Mouse (Mus musculus) T-helper 2 cell (primary cell): ENCODE measurements at regions not wholly inside any gene's neighbourhood (a gene's known extent, or its start where the extent isn't known, plus 50 kb on each side); places are given as distances from the start of the nearest gene placed in this dataset.

ENCODE experiments used
- in situ Hi-C: fragments of 300-600 bp; cut with MboI, MseI; formaldehyde crosslinking; loops from one replicate; pipeline ENCODE4 v1.15.1; 2025; ENCODE audit warnings: high pct_unique_total_duplicates

DNA sequence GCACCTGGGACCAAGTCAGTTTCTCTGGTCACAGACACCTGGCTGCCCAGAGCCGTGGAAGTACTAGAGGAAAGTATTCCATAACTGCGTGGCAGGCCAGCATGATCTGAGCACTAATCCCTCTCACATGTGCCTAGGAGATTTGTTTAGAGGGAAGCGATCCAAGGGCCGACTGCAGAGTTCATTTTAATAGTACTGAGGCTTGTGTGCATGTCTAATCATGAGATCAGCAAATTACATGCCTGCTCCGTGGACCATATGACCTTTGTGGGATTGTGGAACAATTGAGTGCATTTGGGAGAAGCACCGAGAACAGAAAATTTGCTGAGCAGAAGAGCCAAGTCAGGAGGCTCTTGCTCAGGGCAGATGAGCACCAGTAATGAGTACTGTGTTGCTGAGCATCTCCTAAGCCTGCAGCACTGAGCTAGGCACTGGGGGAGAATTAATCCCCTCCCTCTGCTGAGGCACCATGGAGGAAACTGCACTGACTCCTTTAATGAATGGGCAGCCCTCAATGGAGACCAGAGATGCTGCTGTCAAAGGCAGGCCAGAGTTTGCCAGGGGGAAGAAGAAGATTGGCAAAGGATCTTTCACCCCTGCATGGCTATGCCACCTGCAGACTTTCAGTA, 445.1 kb upstream of the Meis1 start:
- in situ Hi-C loops: no loop called here

- in situ Hi-C loops: no loop called here
Measured at GRCm38 (mm10) chr11:19468373-19468772, 449.6 kb upstream of the Meis1 start.

- in situ Hi-C loops: no loop called here
Measured at GRCm38 (mm10) chr11:19468803-19469202, 450.0 kb upstream of the Meis1 start.

DNA sequence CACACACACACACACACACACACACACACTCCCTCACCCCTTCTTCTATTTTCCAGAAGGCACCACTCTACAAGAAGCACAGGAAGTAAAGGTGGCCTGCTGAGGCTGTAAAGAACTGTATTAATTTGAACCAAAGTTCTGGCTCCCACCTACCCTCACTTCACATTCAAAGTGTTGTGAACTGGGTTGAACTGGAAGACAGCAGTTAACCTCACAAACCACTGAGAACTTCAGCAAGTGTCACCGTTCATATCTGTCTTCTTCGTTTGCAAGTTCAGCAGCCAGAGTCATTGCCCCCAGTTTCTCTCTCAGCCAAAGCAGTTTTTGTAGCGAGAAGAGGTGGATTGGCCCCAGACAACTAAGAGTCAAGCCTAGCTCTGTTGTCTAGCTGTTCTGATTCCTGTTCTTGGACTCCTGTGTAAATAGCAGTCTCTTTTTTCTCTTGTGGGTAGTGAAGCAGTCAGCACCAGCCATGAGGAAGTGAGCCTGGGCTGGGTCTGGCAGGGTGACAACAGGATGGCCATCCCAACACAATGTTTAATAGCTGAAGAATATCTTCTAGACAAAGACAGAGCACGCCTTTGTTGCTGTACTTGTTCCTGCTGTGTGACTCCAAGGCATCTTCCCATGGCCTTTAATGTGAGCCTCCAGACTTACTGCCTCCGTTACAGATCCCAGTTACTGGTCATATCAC, 452.0 kb upstream of the Meis1 start:
- in situ Hi-C loops: no loop called here

- in situ Hi-C loops: no loop called here
Measured at GRCm38 (mm10) chr11:19475068-19475786, 448.9 kb upstream of the Spred2 start.

DNA sequence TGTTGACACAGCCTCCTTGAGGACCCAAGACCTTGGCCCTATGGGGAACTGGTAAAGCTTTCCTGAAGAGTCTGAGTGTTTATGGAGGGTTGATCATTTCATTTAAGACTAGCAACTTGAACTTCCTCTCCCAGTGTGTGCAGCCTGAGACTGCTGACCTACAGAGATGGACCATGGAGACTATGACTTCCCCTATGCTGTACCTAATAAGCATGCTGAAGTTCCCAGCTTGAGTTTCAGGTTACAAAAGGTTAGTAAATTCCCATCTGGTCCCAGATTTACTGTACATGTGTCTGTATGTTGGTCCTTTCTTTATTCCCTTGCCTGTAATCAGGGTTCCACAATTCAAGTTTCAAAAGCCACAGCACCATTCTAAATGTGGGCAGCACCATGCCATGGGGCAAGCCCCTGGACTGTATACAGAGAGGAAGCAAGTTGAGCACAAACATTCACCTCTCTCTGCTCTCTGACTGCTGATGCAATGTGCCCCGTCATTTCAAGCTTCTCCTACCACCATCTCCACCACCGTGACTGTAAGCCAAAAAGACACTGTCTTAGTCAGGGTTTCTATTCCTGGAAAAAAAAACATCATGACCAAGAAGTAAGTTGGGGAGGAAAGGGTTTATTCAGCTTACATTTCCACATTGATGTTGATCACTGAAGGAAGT, 431.0 kb upstream of the Spred2 start:
- in situ Hi-C loops: no loop called here

- in situ Hi-C loops: no loop called here
Measured at GRCm38 (mm10) chr11:19521721-19522120, 402.5 kb upstream of the Spred2 start.

GRCm38 (mm10) chr11:19523853-19524487, 400.2 kb upstream of the Spred2 start:
- in situ Hi-C loops: no loop called here

DNA sequence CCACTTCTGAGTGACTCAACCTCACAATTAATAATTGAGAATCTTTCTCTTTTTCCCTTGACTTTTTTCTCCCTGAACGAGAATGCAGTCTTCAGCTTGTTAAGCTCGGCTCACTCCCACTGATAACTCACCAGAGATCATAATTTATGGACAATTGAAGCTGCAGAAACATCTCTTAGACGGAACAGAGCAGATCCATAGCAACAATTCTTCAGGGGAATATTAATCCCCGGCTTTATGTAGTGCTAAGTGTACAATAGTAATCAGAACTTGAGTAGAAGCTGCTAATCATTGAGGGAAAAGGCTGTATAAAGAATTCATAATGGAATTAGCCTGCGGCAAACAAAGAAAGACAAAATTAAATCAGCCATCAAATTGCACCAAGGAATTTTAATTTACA, 395.0 kb upstream of the Spred2 start:
- in situ Hi-C loops: no loop called here

DNA sequence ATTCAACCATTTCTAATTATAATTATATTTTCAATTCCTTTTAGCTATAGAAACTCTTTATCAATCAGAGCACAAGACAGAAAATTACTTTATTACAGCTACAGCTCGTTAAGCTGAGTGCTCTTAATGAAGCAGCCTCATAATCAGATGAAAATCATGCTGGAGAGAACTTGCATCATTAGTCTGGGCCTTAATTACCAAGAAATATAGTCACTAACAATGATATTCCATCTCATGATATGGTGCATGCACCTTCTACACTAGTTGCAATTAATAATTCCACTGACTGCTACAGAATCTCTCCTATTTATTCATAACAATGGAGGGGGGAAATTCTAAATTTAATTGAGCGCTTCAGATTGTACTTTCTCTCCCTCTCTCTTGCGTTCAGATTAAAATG, 393.5 kb upstream of the Spred2 start:
- in situ Hi-C loops: no loop called here

DNA sequence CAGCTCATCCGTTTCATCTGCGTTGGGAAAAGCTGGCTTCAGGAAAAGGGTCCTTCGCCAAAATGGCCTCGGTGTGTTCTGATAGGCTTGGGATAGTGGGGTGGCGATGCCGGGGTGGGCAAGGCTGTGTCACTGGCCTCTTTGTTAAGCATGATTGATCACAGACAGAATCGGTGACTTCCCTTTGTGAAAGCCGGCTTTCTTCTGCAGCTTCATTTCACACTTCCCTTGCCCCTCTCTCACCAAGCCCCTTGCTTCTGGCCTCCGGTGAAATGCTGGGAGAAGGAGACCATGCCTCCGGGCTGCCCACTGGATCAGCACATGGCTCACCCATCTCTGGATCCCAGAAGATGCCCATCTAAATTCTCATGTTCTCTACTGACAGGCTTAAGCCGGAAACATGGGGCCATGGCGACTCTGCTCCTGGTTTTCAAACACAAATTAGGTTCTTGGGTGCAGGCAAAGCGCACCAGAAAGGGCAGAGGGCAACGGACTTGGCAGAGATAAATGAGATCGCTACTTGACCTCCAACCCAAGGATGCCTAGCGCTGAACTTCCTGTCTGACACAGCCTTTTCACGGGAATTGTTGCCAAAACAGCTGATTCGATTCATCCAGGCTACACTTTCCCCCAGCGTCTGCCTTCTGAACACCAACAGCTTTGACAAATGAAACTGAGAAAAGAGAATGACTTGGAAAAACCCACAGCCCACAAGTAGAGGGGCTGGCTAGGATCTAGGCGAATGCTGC, 392.7 kb upstream of the Spred2 start:
- in situ Hi-C loops: no loop called here

DNA sequence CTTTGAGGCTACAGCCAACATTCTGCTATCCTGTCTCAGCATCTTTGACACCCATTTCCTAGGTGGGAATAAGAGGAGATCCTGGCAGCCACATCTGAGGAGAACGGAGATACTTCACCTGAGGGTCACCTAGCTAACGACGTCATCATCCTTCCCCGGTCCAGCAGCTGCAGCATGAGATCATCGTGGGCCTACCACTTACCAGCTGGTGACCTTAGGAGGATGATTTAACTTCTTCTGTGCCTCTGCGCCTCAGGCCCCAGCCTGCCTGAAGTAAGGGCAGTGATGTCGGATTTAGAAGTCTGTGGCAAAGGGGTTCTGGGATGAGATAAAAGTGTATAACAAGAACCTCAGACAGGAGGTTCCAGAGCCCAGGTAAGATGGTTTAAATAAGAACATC, 391.3 kb upstream of the Spred2 start:
- in situ Hi-C loops: no loop called here

- in situ Hi-C loops: no loop called here
Measured at GRCm38 (mm10) chr11:19533701-19534100, 390.5 kb upstream of the Spred2 start.

DNA sequence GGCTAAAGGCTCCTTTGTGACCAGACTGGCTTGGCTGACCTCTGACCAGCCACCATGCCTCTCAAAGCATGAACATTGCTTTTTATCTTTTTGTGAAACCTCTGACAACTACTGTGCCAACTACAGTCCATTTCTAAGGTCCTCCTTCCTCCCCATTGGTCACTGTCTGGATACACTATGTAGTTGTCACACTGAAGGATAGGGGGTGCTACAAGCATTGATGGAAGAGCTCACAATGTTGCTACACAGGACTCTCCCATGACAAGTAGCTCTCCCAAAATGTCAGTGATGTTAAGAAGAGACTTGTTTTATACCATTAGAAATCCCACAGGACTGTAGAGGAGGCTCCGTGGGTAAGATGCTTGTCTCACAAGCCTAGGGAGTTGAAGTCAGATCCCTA, 389.0 kb upstream of the Spred2 start:
- in situ Hi-C loops: no loop called here

DNA sequence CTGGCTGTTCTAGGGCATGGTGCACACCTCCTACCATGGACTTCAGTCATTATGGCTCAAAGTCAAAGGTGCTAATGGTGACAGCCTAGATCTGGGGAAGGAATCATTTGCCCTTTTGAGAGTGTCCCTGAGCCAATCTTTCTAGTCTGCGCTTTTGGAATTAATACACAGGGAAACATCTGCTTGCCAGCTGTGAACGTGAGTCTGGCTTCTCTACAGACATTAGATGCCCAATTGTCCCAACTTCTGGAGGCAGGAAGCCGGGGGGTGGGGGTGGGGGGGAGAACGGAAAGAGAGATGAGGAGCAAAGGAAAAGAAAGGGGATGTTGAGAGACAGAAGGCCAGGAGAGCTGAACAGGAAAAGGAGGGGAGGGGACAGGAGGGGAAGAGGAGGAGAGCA, 377.9 kb upstream of the Spred2 start:
- in situ Hi-C loops: no loop called here

DNA sequence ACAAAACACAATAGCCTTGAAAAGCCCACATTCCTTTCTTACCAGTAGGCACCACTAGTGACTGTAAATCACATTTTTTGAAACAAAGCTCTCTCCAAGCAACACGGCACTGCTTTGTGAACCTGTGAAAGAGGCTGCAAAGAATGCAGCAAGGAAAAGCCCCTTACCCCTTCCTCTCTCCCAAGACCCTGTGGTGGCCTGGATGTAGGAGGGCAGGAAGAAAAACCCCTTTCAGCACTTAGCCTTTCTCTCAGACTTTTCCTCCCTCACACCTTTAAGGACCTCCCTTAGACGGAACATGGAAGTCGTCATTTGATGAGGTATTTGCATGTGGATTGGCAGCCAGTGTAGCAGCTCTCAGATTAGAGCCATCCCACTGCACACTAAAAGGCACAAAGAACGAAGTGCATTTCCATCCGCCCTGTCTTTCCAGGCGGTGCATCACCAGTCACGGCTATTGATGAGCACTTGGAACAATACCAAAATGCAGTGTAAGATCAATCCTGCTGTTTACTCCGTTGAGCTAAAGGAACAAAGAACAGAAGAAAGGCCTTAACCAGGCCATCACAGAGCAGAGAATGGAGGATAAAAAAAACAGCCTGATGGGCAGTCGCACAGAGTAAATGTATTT, 369.7 kb upstream of the Spred2 start:
- in situ Hi-C loops: no loop called here

DNA sequence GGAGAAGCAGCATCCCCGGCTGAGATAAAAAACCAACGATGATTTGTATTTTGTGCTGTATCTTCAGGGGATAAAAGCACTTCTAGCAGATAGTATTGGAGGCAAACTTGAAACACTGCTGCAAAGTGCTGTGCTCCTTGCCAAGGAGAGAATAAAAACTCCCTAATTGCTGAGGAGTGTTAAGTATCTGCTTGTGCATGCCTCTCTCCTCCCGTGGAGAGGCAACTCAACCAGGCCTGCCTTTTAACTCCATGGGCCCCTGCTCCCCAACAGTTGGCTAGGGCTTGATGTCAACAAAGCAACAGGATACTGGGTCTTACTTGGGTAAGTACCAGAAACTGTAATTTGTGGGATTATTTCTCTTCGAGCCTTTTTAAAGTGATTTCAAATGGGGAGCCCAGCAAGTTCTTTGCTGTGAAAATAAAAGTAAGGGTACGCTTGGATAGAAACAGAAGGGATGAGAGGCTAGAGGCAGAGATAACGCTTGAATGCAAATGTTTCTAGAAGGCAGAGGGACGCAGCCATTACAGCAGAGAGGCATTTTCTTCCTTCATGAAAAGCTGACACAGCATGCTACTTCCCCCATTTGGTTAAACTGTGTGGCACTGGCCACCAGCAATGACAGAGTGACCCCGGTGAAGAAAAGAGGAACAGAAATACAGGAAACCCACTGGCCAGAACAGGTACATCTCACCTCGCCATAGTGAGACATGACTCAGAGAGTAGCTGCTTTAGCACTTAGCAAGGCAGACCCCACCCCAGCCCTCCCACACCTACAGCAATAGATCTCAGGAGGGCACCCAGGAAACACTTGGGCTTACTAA, 369.0 kb upstream of the Spred2 start:
- in situ Hi-C loops: no loop called here

GRCm38 (mm10) chr11:19560452-19560851, 363.7 kb upstream of the Spred2 start:
- in situ Hi-C loops: no loop called here

- in situ Hi-C loops: no loop called here
Measured at GRCm38 (mm10) chr11:19562668-19563067, 361.5 kb upstream of the Spred2 start.

- in situ Hi-C loops: no loop called here
Measured at GRCm38 (mm10) chr11:19585228-19585627, 338.9 kb upstream of the Spred2 start.
